Mouse (Mus musculus) cerebellum, adult 11-12 months (tissue): Measurements from ENCODE around the gene D430041D05Rik.

Experiments
- DNase-seq: peaks from one replicate; pipeline ENCODE4 v3.0.0; 2022

The D430041D05Rik gene

GRCm38 (mm10) chr2:104335824-104336223, 75.0 kb downstream of the D430041D05Rik start:
- no peak for DNase-seq

DNA sequence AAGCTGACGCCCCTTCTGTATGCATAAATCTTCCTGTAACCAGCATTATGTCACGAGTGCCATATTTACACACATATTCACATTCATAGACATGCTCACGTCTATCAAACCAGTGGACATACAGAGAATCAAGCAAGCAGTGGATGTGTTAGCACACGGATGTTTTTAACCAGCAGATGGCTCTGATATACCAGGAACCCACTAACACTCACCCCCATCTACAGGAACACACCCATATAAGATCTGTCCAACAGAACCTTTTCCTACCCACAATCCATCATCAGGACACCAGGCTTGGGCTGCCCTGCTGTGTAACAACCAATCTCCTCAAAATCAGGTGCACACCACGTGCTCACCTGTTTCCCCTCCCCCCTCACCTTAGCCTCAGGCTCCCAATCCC, 76.9 kb downstream of the D430041D05Rik start:
- no peak for DNase-seq

- no peak for DNase-seq
Measured at GRCm38 (mm10) chr2:104332707-104333106, 78.1 kb downstream of the D430041D05Rik start.

- no peak for DNase-seq
Measured at GRCm38 (mm10) chr2:104331261-104331660, 79.6 kb downstream of the D430041D05Rik start.

- DNase-seq: no peak
Measured at GRCm38 (mm10) chr2:104327116-104327794, 83.6 kb downstream of the D430041D05Rik start.

DNA sequence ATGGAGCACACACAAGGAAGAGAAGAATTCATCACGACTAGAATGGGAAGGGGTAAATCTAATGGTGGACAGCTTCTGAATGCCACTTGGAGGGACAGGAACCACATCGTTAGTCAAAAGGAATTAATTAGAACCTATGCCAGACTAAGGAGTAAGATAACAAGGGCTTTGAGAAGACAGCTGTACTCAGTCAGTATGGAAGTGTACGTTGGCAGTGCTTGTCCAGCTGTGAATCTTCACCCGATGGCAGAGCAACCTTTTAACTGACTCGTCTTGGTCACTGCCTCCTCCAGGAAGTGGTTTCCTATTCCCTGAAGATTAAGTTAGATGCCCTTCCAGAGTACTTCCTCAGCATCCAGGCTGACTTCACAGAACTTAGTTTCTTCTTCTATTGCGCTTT, 87.0 kb downstream of the D430041D05Rik start:
- DNase-seq: no peak

DNA sequence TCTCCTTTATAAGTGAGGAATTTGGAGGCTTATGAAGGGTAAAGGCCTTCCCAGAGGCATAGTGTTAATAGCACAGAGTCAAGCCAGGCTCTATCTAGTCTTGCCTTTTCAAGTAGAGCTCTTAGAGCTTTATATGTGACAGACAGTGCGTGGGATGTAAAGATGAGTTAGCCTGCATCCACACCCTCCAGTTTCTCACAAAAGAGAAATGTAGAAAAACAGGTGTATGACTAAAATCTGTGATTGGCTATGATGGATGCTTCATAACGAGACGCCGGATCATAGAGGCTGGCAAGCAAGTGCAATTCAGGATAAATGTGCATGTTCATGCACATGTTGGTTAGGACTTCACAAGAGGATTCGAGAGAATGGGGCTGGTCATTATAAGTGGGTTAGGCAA, 87.5 kb downstream of the D430041D05Rik start:
- DNase-seq: no peak

GRCm38 (mm10) chr2:104320061-104320624, 90.7 kb downstream of the D430041D05Rik start:
- no peak for DNase-seq

DNA sequence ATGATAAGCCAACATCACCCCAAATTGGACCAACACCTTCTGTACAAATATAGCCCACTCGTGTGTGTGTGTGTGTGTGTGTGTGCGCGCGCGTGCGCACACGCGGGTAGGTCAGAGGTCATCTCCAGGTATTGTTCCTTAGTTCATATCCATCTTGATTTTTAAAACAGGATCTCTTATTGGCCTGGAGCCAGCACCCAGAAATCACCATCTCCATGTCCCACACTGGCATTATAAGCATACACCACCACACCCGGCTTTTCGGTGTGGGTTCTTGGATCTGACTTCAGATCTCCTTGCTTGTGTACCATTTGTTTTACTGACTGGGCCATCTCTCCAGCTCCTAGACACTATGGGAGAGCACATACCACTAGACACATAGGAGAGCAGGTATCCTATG, 91.4 kb downstream of the D430041D05Rik start:
- no peak for DNase-seq

GRCm38 (mm10) chr2:104318881-104319280, 91.9 kb downstream of the D430041D05Rik start:
- DNase-seq: peak; percentile 50

GRCm38 (mm10) chr2:104318259-104318658, 92.6 kb downstream of the D430041D05Rik start:
- DNase-seq: peak; percentile 71

DNA sequence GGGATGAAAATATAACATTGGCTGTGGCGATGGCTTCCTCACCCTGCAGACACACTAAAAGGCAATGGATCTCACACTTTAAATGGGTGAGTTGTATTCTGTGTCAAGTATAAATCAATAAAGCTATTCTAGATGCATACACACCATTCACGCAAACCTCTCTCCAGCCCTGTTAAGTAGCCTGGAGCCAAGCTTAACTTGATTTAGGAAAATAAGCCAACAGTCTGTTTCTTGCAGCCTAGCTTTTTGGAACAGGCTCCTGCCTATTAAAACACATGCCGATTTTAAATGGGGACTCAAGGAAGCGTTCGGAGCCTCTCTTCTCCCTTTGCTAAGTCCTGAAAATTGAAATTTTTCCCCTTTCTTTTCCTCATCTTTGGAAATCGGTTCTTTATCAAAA, 93.2 kb downstream of the D430041D05Rik start:
- DNase-seq: no peak

- peak; percentile 46 for DNase-seq
Measured at GRCm38 (mm10) chr2:104316483-104316882, 94.3 kb downstream of the D430041D05Rik start.

GRCm38 (mm10) chr2:104313246-104313645, 97.6 kb downstream of the D430041D05Rik start:
- DNase-seq: no peak

DNA sequence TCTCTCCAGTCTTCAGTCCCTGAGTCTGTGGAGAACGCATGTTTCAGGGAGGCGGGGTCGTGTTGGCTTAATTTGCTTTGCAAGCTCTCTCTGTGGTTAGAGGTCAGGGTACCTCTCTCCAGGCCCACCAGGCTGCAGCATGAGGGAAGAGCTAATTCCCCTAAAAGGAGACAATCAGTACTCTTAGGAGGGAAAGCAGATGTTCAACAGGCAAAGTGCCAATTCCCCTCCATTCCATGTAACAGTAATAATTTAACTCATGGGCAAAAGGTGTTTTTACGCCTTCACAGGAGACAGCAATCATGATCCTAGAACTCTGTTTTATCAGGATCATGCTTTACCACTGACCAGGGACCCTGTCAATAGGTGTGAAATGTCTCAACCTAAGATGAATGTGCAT, 103.7 kb downstream of the D430041D05Rik start:
- DNase-seq: no peak

DNA sequence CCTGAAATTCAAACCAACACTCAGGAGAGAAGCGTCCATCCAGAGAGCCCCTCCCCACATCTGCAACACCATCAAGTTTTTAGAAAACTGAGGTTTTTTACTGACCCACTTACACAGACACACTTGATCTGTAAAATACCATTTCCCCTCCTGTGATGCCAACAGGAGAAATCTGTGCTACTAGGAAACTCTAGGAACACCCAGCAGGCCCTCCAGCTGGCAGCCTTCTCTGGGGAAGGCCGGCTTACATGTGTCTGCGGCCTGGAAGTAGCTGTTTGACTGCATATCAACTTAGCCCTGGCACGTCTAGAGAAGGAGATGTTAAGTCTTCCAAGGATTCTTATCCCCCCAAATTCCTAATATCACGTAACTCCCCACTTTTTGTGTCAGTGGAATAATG, 105.1 kb downstream of the D430041D05Rik start:
- DNase-seq: peak; percentile 44

- no peak for DNase-seq
Measured at GRCm38 (mm10) chr2:104299912-104300311, 110.9 kb downstream of the D430041D05Rik start.

- DNase-seq: no peak
Measured at GRCm38 (mm10) chr2:104299160-104299559, 111.7 kb downstream of the D430041D05Rik start.

- no peak for DNase-seq
Measured at GRCm38 (mm10) chr2:104286821-104287220, 124.0 kb downstream of the D430041D05Rik start.

DNA sequence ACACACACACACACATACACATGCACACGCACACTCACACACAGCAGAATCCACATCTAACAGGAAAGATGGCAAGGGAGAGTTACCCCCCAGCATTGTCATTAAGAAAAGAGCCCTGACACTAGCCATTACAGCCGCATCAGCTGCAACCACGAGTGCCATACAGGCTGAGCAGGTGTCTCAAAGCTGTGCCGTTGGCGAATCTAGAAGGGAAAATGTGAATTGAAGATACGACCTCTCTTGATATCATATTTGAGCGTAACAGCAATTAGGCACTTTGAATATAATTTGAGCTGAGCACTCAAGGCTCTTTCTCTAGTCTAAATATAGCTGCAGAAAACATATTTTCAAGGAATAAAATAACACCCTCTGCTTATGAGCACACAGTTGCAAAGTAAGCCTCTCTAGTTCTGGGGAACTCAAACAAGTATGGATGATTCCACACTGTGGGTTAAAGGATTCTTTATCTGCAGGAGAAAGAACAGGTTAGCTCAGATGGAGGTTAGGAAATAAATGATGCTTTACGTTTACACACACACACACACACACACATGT, 127.3 kb downstream of the D430041D05Rik start:
- no peak for DNase-seq

DNA sequence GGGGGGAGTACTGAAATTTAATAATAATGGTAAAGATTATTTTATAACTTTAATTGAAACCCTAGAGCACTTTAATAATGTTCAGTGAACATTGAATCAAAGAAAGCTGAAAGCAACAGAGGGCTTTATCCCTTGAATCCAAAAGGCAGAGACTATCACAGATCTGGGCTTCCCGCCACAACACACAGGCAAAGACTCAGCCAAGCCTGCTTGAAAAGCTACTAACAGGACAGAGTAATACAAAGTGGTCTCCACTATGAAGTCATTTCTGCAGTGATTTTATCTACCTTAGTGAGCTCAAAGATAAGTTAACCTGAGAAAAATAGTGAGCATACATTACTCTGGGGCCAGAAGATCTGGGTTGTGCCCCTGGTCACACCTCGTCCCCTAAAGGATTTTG, 128.0 kb downstream of the D430041D05Rik start:
- no peak for DNase-seq

- DNase-seq: no peak
Measured at GRCm38 (mm10) chr2:104267049-104267448, 143.8 kb downstream of the D430041D05Rik start.

- DNase-seq: no peak
Measured at GRCm38 (mm10) chr2:104261741-104262067, 149.1 kb downstream of the D430041D05Rik start.

DNA sequence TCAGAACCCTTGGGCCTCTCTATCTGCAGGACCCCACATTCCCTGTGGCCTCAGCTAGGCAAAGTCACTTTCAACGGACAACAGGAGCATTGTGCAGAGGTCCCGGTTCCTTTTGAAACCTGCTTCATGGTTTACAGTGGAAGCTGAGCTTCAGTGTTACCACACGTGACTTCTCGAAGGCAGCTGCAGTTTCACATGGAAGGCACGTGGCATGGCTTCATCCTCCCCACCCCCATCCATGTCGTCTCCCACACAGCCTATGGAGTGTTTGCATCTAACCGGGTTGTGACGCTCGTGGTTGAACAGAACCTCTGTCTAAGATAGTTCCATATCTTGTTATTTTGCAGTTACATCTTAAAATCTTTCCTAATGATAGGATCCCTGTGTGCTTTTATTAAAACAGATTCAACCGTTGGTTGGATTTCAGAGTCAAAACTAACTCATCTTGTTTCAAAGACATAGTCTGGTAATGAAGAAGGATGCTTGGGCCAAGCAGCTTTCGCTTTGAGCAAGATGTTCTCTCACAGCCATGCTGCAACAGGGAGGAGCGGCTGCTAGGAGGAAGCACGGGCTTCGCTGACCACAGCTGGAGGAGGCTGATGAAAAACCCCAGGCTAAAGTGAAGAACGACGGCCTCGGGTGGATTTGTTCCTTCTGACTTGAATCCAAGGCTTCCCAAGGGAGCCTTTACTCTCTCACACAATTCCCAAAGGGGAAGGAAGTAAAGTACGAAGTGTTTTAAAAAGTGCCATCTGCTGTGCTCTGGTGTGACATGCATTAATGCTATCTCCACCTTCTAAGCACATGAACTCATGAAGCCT, 149.7 kb downstream of the D430041D05Rik start:
- DNase-seq: no peak
